Mouse (Mus musculus) regulatory T cell (primary cell): ENCODE measurements around the gene Fcgrt.
"Not testable (repeated sequence)": the region's sequence is repeated elsewhere in the genome, so short reads cannot be mapped to it uniquely, and the experiment has no call there.

Experiments used
- in situ Hi-C: fragments of 300-600 bp; cut with MboI, MseI; formaldehyde crosslinking; loops from one replicate; pipeline ENCODE4 v1.15.1; 2025; ENCODE audit warnings: high pct_unique_total_duplicates

Fcgrt gene

DNA sequence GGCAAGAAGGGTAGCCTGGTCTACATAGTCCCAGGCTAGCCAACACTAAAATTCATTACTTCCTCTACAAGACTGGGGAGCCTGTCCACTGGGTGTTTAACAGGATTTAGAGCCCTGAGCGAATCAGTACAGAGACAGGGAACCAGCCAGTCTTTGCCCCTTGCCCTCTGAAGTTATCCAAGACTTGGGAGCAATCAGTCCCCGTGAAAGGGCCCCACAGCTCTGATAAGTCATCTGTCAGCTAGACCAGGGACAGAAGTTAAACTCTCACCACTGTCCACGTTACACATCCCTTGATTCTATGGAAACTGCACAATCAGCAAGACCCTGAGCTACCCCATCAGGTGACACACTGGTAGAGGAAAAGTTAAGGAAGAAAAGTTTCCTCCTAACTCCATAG, 8.9 kb upstream of the Fcgrt start:
- in situ Hi-C loops: no loop called here

GRCm38 (mm10) chr7:45111940-45112339, 8.3 kb upstream of the Fcgrt start:
- in situ Hi-C loops: no loop called here

DNA sequence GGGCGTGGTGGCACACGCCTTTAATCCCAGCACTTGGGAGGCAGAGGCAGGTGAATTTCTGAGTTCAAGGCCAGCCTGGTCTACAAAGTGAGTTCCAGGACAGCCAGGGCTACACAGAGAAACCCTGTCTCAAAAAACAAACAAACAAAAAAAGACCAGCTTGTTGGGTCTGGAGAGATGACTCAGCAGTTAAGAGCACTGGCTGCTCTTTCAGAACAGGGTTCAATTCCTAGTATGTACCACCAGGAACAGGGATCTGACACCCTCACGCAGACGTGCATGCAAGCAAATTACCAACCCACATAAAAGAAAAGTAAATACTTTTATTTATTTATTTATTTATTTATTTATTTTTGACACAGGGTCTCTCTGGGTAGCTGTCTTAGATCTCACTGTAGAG, 6.4 kb upstream of the Fcgrt start:
- in situ Hi-C loops: not testable (repeated sequence)

DNA sequence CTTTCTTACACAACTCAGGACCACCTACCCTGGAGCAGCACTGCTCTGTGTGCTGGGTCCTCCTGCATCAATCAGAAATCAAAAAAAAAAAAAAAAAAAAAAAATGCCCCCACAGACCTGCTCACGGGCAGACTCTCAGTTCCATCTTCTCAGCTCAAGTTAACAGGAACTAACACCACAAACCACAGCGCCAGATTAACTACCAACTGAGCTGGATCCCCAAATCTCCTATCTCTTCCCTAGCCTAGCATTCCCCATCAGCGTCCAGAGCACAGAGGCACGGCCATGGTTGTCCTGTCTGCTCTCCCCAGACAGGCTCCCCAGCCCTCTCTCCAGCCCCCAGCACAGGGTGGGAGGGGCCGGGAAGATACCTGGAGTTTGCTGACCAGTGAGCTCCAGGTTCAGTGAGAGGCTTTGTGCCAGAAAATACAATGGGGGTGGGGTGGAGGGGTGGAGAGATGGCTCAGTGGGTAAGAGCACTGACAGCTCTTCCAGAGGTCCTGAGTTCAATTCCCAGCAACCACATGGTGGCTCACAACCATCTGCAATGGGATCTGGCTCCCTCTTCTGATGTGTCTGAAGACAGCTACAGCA, 3.5 kb upstream of the Fcgrt start:
- in situ Hi-C loops: no loop called here

GRCm38 (mm10) chr7:45106441-45106840, 2.8 kb upstream of the Fcgrt start:
- in situ Hi-C loops: no loop called here

DNA sequence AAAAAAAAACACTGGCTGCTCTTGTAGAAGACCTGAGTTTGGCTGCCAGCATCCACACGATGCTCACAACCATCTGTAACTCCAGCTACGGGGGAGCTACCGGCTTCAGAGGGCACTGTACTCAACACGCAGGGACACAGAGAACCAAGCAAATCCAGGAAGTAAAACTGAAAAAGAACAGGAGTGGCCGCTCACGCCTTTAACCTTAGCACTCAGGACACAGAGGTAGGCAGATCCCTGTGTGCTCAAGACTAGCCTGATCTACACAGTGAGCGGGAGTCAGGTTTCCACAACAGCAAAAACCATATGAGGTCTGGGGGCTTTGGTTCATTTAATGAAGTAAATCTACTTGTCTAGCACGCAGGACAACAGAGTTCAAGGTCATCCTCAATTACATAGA, 1.8 kb upstream of the Fcgrt start:
- in situ Hi-C loops: no loop called here

DNA sequence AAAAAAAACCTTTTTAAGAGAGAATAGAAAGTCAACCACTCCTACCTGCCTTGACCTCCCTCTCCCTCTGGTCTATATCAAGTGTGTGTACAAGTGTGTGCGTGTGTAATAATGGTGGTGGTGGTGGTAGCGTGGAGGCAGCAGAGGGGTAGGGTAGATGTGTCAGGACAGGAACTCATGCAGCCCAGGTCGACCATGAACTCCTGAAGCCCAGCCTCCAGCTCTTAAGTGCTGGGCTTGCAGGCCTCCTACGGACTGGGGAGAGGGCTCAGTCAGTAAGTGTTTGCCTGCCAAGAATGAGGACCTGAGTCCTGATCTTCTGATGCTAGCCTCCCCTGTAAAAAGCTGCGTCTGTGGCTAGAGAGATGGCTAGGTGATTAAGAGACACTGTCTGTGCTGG, 1.3 kb upstream of the Fcgrt start:
- in situ Hi-C loops: no loop called here

DNA sequence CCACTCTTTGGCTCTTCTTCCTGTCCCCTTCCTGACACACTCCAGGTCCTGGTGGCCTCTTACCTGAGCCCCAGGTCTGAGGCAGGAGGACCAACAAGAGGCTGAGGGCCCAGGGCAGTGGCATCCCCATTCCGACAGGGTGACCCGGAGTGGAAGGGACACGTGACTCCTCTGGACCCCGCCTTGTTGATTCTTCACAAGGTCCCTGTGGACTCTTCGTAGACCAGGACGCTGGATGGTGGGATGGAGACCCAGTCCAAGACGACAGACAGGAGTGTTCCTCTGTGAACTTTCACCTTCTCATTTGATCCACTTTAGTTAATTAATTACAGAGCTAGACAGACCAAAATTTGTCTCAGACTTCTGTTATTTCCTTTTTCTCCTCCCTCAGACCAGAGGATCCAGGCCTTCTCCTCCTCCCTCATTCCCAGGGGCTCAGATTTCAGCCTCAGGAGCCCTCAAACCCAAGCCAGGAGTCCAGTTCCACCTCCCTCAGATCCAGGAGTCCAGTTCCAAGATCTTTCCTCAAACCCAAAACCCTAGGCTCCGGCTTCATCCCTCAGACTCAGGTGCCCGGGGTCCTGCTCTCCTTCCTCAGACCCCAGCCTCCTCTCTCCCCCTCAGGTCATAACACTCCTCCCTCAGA, 588 bp downstream of the Fcgrt start:
- in situ Hi-C loops: no loop called here

- in situ Hi-C loops: no loop called here
Measured at GRCm38 (mm10) chr7:45102441-45102840, 1.2 kb downstream of the Fcgrt start.

- in situ Hi-C loops: no loop called here
Measured at GRCm38 (mm10) chr7:45100046-45100445, 3.6 kb downstream of the Fcgrt start.

DNA sequence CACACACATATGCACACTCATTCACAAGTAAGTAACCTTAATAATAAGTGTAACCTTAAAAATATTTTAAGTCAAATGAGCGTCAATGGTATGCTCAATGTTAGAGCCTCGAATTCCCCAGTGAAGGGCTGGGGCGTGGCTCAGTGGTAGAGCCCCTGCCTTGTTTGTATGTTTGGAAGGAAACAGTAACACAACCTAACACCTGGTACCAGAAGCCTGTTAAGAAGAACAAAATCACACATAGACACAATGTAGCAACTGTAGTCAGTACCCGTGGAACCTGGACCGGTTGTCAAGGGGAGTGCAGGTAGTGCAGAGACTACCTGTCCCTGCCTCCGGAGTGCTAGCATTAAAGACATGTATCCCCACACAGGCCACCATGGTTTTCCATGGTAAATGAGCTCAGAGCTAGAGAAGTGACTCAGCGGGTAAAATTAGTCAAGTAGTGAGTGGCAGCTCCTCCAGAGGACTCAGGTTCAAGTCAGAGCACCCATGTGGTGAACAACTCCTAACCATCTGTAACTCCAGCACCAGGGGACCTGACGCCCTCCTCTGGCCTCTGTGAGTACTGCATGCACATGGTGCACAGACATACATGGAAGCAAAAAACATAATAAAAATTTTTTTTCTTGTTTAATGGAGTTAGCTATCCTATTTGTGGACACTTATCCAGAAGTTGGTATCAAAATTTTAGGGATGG, 5.0 kb downstream of the Fcgrt start:
- in situ Hi-C loops: no loop called here

GRCm38 (mm10) chr7:45097479-45097878, 6.2 kb downstream of the Fcgrt start:
- in situ Hi-C loops: no loop called here

- in situ Hi-C loops: not testable (repeated sequence)
Measured at GRCm38 (mm10) chr7:45095965-45096364, 7.7 kb downstream of the Fcgrt start.

- in situ Hi-C loops: no loop called here
Measured at GRCm38 (mm10) chr7:45095367-45095766, 8.3 kb downstream of the Fcgrt start.

- in situ Hi-C loops: no loop called here
Measured at GRCm38 (mm10) chr7:45094121-45094520, 9.5 kb downstream of the Fcgrt start.

- in situ Hi-C loops: no loop called here
Measured at GRCm38 (mm10) chr7:45093516-45093905, 10.1 kb downstream of the Fcgrt start.

GRCm38 (mm10) chr7:45092828-45093515, 10.7 kb downstream of the Fcgrt start:
- in situ Hi-C loops: no loop called here

DNA sequence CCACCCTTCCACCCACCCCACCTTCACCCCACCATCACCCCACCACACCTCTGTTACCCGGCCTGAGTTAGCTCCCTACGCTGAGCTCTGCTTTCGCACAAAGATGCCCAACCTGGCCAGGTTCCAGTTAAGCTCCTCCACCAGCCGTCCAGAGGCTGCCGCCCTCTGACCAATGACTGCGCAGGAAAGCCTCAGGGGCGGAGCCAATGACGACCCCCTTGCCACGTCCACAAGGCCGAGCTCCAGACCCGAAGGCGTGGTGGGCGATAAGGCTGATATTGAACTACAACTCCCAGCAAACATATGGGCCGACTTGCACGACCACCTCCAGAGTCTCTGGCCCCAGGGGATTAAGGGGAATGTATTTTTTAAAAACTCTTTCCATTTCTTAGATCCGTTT, 11.6 kb downstream of the Fcgrt start, which contains the start of gene Rcn3:
Rcn3 (minus strand) TSS at position 174 of the 400 bp plus-strand sequence.
- in situ Hi-C loops: no loop called here

DNA sequence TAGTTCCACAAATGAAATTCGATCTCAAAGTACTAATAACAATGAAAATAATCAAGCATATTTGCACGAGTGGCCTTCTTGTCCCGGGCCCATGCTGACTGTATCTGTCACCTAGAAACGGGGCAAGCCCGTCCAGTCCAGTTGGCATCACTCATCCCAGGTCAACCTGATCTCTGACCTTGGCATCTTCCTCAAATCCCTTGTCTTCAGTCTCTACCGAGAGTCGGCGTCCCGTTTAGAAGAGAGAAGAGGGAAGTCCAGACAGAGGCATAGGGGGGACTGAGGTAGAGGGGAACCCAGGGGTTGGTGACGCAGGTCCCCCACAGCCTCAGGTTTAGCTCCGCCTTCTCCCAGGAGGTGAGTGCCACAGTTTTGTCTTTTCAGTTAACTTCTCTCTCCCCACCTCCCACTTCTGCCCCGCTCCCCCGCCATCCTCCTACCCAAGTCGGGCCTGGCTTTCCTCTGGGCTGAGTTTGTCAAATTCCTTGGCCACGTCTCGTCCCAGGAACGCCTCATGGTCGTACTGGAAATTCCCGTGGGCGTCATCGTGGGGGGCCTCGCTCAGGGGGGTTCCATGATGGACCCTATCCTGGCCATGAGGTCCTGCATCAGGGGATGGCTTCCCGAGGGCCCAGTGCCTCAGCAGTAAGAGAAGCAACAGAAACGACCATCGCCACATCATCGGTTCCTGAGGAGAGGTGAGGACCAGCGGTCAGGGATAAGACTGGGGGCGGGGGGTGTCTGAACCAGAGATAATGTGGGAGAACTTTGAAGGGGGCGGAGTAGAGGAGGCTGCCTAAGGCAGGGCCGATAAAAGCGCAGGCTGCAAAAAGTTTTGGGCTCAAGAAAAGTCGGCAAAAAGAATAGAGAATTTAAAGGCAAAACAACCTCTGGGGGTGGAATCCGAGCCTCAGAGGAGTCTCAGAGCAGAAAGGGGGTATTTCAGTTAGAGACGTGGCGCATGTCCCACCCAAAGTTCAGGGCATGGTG, 12.4 kb downstream of the Fcgrt start:
- in situ Hi-C loops: no loop called here

DNA sequence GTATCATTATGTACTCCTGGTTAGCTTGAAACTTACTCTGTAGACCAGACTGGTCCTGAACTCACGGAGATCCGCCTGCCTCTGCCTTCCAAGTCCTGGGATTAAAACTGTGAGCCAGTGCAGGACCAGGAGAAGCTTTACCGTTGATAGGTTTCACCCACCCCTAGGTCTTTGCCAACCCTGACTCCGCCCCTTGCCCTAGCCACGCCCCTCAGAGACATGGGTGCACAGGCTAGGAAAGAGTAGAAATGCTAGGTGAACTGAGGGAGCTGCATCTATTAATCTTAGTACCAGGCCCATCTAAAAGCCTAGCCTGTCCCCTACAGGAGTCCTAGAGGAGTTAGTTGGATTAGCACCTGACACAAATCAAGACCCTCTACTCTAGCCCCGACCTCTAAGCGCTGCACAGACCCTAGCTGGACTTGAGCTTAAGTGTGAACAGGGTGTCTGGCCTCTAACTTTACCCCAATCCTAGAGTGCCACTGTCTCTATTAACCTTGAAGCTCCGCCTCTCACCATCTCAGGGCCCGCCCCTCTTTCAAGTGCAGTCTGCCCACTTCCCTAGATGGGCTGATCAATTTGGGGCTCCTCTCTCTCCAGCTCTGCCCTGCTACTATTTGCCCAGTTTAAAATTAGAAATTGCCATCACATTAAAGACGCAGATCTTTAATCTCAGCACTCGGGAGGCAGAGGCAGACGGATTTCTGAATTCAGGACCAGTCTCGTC, 13.2 kb downstream of the Fcgrt start:
- in situ Hi-C loops: no loop called here

- in situ Hi-C loops: no loop called here
Measured at GRCm38 (mm10) chr7:45088597-45088996, 15.1 kb downstream of the Fcgrt start.
